Mouse (Mus musculus) left cerebral cortex, adult 9 months (tissue): ENCODE measurements around the gene Srek1ip1.

Source experiments
- DNase-seq, 2 experiments: peaks; one replicate each; pipeline ENCODE4 v3.0.0; 2022; ENCODE audit warnings: low spot score in 2 of 2

The Srek1ip1 gene

DNA sequence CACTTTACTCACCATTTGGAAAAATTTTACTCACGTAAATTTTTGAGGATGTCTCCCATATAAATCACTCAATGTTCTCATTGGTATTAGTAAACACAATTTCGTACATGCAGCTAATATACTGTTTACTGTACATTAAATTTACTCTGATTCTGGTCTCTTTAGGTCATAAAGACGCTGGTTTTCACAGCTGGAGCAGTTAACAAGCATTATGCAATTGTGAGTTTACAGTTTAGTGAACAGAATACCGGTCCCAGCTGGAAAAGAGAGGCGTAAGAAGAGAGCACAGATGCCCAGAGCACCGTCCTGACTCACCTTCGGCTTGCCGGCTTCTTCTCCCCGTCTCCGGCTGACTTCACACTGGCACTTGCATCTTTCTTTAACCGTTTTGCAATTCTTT lies at the start of gene Srek1ip1:
Gene Srek1ip1, plus strand, starts transcription at position 301 of the 400 bp plus-strand sequence.
- no peak for DNase-seq

DNA sequence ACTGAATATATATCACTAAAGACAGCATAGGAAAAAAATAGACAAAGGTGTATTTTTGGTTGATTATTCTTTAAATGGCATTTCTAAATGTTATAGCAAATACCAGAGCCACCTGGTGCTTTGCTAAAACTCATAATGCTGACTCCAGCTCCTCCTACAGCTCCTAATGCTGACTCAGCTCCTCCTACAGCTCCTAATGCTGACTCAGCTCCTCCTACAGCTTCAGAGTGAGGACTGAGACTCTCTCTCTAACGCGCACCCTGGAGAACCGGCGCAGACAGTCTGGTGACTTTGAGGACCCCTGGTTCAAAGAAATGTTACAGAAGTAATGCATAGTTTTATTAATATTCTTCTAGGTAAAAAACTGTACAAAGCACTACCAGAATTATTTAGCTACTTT lies 49.4 kb upstream of the Srek1ip1 start:
- no peak for DNase-seq

DNA sequence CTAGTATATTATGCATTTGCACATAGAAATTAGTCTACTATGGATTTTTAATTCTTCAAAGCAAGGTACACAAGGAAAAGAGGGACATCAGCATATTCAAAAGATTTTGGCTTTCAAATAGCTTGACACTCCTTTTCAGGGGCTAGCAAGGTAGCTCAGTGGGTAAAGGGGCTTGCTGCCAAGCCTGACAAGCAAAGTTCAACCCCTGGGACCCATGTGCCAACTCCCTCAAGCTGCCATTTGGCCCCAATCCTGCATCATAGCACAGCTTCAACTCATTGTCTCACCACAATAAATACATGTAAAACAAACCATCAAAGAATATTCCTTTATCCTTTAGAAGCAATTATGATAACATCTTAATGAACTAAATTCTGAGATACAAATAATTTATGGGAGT lies 45.3 kb upstream of the Srek1ip1 start:
- DNase-seq: no peak

DNA sequence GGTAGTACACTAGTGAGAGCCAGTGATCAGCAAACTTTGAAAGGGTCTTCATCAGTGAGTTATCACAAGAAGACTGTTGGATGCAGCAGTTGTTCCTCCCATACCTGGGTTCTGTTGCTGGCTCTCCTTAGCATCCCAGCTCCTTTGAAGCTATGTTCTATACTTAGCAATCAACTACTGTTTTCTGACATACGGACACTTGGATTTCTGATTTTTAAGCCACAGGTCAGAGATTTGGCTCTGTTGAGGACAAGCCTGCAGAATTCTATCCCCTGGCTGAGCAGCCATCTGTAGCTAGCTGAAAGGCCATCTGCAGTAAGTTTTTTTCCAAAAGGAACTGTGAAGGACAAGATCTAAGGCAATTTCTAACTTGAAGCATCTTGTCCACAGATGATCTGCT lies 32.9 kb upstream of the Srek1ip1 start:
- no peak for DNase-seq

DNA sequence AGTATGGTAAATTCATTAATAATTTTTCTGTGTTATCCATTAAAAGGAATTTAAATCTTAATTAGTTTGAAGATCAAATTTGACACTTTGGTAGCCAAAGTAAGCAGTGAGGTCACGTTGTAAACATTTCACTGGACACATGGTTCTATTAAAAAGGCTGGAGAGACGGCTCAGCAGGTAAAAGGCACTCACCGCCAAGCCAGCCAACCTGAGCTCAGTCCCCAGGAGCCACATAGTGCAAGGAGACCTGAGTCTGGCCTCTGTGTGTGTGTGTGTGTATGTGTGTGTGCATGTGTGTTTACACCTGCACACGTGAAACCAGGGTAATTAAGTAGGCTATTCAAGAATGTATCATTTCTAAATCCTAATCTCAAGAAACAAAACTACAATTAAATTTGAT lies 29.9 kb upstream of the Srek1ip1 start:
- DNase-seq: no peak

DNA sequence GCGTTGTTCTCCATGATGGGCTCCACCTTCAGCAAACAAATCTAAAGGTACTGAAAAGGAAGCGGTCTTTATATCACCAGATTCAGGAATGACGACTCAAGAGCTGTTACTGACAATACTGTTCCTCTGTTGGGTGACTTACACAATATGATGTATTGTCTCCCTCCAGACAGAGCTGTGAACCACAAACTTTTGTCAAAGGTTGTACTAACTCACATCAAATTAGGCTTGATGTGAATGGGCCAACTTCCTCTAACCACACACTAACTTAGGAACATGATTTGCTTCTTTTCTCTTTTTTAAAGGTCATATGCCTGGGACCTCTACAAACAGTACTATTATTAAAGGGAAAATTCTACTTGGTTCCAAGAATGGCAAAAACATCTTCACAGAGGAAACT lies 29.1 kb upstream of the Srek1ip1 start:
- DNase-seq: no peak

DNA sequence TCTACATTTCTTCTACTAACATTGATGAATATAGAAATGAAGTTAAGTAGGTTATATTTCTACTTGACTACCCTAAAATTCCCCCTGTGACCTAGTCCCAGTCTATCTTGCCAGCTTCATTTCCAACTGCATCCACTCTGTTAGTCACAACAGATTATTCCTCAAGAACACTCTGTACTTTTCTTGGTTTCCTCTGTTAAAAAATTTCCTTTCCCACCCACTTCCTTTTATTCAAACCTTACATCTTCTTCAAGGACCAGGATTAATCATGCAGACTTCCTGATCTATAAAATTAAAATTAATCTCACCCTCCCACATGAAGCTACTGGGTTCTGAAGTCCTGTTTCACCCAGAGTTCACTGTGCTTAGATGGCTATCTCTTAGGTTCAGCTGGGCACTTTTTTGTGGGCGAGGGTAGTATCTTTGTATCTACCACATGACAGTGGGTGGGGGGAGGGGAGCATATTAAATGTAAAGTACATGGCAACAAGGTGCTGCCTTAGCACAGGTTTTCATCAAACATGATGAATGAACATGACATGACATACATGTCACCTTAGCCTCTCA lies 13.1 kb upstream of the Srek1ip1 start:
- DNase-seq: no peak

DNA sequence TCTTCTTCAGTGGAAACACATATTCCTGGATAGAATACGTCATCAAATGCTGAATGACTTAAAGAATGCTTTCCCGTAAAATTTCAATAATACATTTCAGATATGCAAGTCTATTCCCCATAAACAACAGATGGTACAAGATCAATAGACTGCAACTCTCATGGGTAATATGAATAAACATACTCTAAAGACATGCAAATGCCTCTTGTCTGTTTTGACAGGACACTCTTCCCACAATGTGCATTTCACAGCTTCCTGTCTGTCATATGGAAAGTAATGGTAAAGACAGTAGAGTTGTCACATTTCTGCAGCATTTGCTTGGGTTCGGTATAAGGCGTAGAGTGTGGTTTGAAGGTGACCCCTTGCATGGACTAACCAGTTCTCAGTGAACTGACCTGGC lies 5.0 kb upstream of the Srek1ip1 start:
- DNase-seq: no peak

DNA sequence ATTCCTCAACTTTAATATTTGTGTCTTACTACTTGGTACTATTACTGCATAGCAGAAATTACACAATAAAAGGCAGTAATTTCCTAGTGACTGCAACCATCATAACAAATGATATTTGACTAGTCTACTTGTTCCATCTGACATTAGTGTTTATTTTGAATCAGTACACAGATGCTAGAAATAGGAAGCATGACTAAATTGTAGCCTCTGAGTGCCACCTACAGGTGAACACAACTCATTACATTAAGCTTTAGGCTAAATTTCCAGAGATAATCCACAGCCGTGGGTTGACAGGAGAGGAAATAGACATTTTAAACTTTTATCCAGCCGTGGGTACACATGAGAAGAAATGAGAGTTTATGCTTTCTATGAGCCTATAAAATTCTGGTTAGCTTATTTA lies 2.6 kb upstream of the Srek1ip1 start:
- peak in 1 of 2 experiments; percentile 27 for DNase-seq

DNA sequence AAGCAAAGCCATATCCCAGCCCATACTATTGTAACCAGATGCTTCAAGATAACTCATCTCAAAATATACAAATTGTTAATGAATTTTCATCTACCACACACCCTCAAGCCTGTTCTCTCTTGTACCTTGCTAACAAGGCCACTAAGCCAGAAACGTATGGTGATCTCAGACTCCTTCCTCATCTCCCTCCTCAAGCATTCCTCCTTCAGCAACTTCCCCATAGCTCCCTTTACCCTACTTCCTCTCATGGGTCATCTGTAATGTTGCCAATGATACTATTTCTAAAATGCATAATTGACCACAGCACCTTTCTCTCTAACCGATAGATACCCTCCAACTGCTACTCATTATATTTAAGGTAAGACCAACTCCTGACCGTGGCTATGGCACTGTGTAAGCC lies 2.1 kb downstream of the Srek1ip1 start:
- no peak for DNase-seq

DNA sequence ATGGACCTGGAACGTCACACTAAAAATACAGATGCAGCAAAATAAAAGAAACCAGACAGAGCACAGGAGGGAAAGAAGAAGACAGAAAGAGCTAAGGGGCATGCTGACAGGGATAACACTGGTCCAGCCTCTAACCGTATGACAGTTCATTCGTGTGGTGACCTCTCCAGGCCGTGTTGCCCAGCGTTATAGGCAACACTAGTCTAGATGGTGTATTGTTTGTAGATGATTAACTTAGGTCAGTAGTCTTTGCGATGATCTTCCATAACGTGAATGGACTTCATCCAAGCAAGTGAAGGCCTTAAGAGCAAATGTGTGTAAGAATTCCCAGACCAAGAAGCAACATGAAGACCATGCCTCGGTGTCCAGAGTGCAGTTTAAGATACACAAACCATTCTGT lies 6.8 kb downstream of the Srek1ip1 start:
- DNase-seq: no peak

DNA sequence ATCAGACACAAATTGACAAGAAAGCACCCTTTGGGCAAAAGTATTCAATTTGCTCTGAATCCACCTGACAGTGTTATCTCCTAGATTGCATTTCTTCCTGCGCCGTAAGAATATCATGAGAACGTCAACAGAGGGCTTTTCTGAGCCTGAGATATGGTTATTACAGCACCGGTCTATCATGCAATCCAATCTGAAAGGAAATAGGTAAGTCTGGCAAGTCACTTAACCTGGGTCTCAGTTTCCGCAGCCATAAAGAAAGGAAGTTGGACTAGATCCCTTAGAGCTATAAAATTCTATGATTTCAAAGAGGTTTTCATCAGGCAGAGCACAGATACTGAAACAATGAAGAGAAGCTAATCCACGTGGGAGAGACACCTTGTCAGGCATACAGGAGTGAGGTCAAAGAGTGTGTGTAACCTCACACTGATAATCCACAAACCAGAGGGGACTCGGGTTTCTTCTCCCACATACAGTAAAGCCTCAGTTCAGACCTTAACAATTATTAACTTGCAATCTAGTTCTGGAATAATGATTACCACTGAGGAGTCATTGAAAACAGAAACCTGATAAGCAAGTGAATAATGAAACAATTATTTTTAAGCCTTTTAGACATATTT lies 7.4 kb downstream of the Srek1ip1 start:
- DNase-seq: no peak

DNA sequence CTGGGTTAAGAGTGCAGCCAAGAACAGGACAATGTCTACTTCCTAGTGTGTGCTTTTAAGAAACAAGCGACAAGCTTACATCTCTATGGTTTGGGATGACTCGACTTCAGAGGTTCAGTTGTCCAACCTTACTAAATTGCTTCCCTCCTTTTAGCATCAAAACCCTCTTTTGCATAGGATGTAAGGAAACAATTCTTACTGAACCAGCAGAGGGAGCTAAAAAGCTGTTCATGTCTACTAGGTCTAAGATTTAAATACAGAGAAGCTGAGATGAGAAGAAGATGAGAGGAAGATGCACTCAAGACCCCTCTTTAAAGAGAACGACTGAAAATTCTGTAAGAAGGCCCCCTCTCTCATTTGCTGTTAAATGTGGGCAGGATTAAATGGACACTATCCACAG lies 13.4 kb downstream of the Srek1ip1 start:
- peak in 1 of 2 experiments; percentile 31 for DNase-seq

DNA sequence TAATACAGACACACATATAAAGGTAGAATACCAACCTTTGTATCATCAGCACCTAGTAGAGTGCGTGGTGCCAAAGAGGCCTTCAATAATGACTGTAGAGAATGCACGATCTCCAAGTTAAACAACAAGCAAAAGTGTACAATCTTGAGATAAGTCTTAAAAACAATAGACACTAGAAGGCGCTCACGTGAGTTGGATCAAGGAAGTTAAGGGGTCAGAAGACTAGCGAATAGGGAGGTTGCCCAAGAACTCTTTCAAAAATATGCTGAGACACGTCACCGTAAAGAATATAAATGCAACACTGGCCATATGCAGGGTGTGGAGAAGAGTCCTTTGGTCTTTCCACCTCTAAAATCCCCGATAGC lies 24.0 kb downstream of the Srek1ip1 start:
- DNase-seq: no peak

DNA sequence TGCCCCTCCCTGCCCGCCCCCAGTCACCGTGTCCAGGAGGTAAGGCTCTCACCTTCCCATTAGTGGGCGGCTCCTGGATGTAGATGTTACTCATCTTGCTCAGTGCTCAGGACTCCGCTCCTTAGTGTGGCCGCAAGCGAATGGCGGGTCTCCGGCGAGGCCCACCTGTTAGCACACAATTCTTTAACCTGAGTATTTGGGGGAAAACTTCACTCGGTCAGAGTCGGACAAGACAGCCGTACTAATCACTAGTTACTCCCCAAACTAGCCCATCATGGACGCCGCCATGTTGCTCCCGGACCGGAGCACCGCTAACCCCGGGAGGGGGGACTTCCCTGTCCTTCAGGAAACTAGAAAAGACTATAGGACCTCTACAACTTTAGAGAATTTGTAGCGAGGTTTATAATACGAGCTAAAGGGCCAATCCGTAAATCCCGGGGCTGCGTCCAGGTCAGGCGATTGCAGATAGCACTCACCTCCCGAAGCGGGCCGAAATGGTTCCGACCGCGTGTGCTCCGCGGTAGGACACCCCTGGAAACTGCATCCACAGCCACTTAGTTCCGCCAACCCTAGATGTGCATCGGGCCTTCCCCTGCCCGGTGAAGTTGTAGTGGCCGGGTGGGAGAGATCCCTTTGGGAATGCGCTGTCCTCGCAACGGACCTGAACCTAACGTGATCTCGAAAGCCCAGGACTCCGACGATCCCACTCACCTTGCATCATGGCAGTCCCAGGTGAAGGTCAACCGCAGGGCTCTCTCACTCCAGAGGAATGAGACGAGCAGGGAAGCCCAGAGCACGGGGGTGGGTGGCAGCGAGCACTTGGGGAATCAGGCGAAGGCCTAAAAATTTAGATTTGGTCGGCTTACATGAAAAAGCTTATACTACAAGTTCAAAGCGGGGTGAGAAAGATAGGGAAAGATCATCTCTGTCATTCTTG lies 24.6 kb downstream of the Srek1ip1 start, which contains the start of gene Cwc27:
Gene Cwc27, minus strand, starts transcription at position 508 of the 937 bp plus-strand sequence.
- DNase-seq: peak; percentile 30 to 86

DNA sequence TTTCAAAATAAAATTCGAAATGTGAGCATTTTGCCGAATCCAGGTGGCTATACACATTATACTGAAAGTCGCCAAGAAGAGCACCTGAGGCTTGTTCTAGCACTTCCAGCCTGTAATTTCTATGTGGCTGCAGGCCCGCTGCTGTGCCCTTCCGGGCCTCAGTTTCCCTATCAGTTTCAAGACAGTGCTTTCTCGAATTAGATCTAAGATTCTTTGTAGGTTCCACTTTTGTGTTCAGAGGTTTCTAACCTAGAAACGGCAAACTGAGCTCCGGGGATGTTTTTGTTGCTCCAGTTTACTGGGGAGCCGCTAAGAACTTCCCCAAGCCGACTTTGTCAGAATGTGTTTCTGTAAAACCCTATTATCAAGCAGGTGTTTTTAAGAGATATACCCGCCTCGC lies 25.4 kb downstream of the Srek1ip1 start:
- DNase-seq: no peak

DNA sequence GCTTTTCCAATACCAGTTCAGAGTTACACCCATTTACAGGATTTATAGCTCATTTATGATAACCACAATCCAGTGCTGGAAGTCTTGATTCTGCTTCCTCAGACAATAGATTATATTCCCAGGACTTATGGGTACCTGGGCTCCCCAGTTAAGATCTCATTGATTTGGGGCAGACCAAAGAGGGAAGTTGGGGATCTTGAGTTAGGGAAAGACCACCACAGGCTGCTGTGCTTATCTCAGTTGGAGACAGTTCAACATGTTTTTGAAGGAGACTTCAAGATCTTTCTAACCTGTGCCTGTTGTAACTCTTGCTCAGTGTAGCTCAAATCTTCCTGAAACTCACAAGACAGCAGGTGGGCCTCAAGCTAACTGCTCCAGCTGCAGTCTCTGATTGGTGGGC lies 28.9 kb downstream of the Srek1ip1 start:
- no peak for DNase-seq

DNA sequence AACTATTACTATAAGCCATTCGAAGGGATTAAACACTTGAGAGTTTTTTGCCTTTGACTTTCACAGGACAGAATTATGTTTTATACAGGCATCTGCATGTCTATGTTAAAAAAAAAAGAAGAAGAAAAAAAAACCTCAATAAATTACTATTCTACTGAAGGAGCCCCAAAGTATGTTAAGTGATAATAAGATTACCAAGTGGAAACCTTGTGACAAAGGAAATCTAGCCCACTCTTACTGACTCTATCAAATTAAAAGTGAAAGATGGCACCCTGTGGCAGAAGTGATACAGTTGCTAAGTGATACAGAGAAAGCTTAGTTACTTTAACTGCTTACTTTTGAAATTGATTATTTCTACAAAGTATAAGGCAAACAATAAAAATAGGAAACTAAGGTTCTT lies 29.6 kb downstream of the Srek1ip1 start:
- DNase-seq: no peak

DNA sequence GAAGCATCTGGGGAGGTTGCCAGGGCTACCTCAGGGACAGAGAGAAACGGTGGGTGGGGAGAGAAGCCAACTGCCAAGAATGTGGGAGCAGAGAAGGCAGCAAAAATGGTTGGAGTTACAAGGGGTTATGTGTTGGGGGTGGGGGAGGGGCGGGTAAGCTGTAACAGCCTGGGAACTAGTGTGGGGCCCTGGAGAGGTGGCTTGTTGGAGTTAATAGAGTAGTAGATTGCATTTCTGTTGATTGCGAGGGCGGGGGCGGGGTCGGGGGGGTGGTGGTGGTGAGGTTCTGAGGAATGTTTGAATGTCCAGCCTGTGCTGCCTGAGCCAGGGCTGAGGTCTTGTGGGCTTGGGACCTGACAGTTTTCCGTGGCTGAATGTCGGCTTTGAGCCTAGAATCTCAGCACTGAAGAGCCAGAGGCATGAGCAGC lies 30.1 kb downstream of the Srek1ip1 start:
- no peak for DNase-seq

DNA sequence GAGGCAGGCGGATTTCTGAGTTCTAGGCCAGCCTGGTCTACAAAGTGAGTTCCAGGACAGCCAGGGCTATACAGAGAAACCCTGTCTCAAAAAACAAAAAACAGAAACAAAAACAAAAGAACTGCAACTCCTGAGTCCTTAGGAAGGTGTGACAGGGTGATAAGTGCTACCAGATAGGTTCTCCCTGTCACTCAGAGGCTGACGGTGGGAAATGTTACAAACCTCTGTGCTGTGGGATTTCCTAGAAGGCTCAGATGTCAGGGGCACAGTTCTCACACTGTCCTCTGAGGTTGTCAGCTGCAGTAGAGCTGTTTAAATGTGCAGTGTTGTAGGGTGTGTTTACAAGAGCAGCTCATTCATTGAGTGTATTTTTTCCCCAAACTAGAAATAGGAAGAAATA lies 33.2 kb downstream of the Srek1ip1 start:
- DNase-seq: no peak

DNA sequence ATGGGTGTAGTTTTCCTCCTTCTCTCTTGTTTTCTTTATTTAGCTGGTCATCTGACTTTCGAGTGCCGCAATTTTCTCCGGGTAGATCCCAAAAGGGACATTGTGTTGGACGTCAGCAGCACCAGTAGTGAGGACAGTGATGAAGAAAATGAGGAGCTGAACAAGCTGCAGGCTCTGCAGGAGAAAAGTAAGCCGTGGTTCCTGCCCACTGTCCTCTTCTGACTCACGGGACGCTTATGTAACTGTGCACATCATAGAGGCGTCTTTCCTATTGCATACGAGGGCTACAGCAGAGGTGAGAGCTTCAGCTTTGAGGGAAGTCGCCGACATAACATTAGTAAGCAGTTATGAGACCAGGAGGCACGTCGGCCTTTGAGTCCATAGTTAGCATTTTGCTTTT lies 40.5 kb downstream of the Srek1ip1 start:
- peak in 1 of 2 experiments; percentile 30 for DNase-seq

DNA sequence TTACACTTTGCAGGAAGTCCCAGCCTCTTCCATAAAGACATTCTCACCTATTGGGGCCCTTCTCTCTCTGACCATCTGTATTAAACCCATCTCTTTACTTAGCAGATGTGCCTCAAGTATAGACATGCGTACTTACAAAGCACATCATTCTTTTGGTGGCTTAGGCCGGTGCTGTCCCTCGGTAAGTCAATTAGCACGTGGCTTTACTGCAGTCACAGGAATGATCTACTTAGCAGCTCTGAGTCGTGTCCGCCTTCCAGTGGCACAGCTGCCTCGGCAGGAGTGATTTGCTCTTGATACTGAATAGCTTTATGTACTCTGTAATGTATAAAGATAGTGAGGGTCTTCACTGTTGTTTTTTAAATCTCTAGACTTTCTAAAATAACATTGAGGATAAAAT lies 45.3 kb downstream of the Srek1ip1 start:
- DNase-seq: no peak

DNA sequence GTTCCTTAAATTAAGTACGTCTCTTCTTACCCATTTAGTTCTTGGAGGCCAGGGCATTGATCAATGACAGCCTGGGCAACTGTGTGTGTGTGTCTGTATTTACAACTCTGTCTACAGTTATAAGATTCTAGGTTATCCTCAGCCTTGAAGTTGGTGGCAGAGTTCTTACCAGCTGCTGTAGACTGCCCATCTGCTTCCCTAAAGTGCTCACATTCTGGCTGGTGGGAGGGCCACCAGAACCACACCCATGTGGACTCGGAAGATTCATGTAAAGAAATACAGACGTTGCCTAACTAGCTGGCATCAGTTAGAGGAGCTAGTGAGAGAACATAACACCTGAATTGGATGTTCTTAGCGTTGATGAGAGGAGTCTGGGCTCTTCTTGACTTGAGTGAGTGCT lies 49.7 kb downstream of the Srek1ip1 start:
- DNase-seq: no peak
